Mouse (Mus musculus): ENCODE measurements at regions not wholly inside any gene's neighbourhood (a gene's known extent, or its start where the extent isn't known, plus 50 kb on each side); places are given as distances from the start of the nearest gene placed in this dataset.
"Not testable (repeated sequence)": the region's sequence is repeated elsewhere in the genome, so short reads cannot be mapped to it uniquely, and the experiment has no call there.

- DNase-seq (ENCODE audit: low read depth, low spot score): no peak
Measured at GRCm38 (mm10) chr1:157755015-157755649, 248.6 kb downstream of the Sec16b start.

- no peak for DNase-seq (ENCODE audit: low read depth, low spot score)
Measured at GRCm38 (mm10) chr1:157756977-157757376, 250.4 kb downstream of the Sec16b start.

GRCm38 (mm10) chr1:157758337-157758736 lies 251.8 kb downstream of the Sec16b start:
- no peak for DNase-seq (ENCODE audit: low read depth, low spot score)

GRCm38 (mm10) chr1:157768201-157768600 lies 261.7 kb downstream of the Sec16b start:
- DNase-seq (ENCODE audit: low read depth, low spot score): no peak

GRCm38 (mm10) chr1:157797711-157798110 lies 291.2 kb downstream of the Sec16b start:
- no peak for DNase-seq (ENCODE audit: low read depth, low spot score)

- DNase-seq (ENCODE audit: low read depth, low spot score): no peak
Measured at GRCm38 (mm10) chr1:157798561-157799553, 292.3 kb downstream of the Sec16b start.

- DNase-seq (ENCODE audit: low read depth, low spot score): no peak
Measured at GRCm38 (mm10) chr1:157801151-157801550, 294.6 kb downstream of the Sec16b start.

- DNase-seq (ENCODE audit: low read depth, low spot score): no peak
Measured at GRCm38 (mm10) chr1:157804229-157804628, 297.7 kb downstream of the Sec16b start.

- no peak for DNase-seq (ENCODE audit: low read depth, low spot score)
Measured at GRCm38 (mm10) chr1:157806296-157806695, 299.8 kb downstream of the Sec16b start.

- DNase-seq (ENCODE audit: low read depth, low spot score): no peak
Measured at GRCm38 (mm10) chr1:157809674-157810471, 303.3 kb downstream of the Sec16b start.

GRCm38 (mm10) chr1:157810657-157811056 lies 304.1 kb downstream of the Sec16b start:
- no peak for DNase-seq (ENCODE audit: low read depth, low spot score)

- DNase-seq (ENCODE audit: low read depth, low spot score): no peak
Measured at GRCm38 (mm10) chr1:157827966-157828365, 321.4 kb downstream of the Sec16b start.

GRCm38 (mm10) chr1:157831511-157831910 lies 325.0 kb downstream of the Sec16b start:
- no peak for DNase-seq (ENCODE audit: low read depth, low spot score)

GRCm38 (mm10) chr1:157872775-157873174 lies 366.2 kb downstream of the Sec16b start:
- DNase-seq (ENCODE audit: low read depth, low spot score): no peak

GRCm38 (mm10) chr1:157875006-157875405 lies 368.5 kb downstream of the Sec16b start:
- no peak for DNase-seq (ENCODE audit: low read depth, low spot score)

- not testable (repeated sequence) for DNase-seq (ENCODE audit: low read depth, low spot score)
Measured at GRCm38 (mm10) chr1:157877117-157877516, 370.6 kb downstream of the Sec16b start.

GRCm38 (mm10) chr1:157887146-157887545 lies 380.6 kb downstream of the Sec16b start:
- DNase-seq (ENCODE audit: low read depth, low spot score): no peak

GRCm38 (mm10) chr1:157888573-157888972 lies 382.0 kb downstream of the Sec16b start:
- DNase-seq (ENCODE audit: low read depth, low spot score): no peak

GRCm38 (mm10) chr1:157906168-157906567 lies 399.6 kb downstream of the Sec16b start:
- DNase-seq (ENCODE audit: low read depth, low spot score): no peak

GRCm38 (mm10) chr1:157937800-157938348 lies 418.3 kb downstream of the Brinp2 start:
- DNase-seq (ENCODE audit: low read depth, low spot score): no peak

- no peak for DNase-seq (ENCODE audit: low read depth, low spot score)
Measured at GRCm38 (mm10) chr1:157939516-157939915, 416.6 kb downstream of the Brinp2 start.
